In genomic region chr7:118855171-118855876, GRCm38 (mm10) we compare ENCODE assay signal across 8 mouse cellular contexts. TPM values are rescaled to one million over a fixed set of nuclear protein-coding genes. Genes with fewer than 3 reads are reported as not detected.
A peak's percentile ranks its signal among the peaks of the same experiment; 100 is the strongest.
DNase-seq lines count a peak whose midpoint lies in the region; ATAC-seq and TF ChIP-seq lines count a peak whose summit lies in the region.

Gene Iqck, plus strand, starts transcription at chr7:118855752.

- peaks cover 5 to 43% of the 10 kb centered on the region in 2 experiments; a peak in 3 of 4 replicates for H3K36me3 ChIP-seq in MEL (ENCODE audit: control insufficient read depth in 1 of 2, insufficient read depth in 2 of 2, low read length in 2 of 2)
- H3K36me3 ChIP-seq in hindbrain, embryonic 10.5 days, result peaks cover 59% of the 10 kb centered on the region
- H3K36me3 ChIP-seq in lung, postnatal 0 days (ENCODE audit: insufficient read depth, low read length), result no peaks in the 10 kb centered on the region

- peak; percentile 98 for ATAC-seq in lung, postnatal 0 days

- under 1% methylated on average over 57 of the region's 57 CpGs for WGBS in cerebellum, adult 2 months
- WGBS in hindbrain, embryonic 10.5 days, result under 1% methylated on average over 57 of the region's 57 CpGs
- WGBS in lung, postnatal 0 days, result 0% methylated on average over 56 of the region's 57 CpGs

- no peaks in the 10 kb centered on the region for H3K9me3 ChIP-seq in MEL (replicated peaks; ENCODE audit: insufficient read depth, low read length)
- H3K9me3 ChIP-seq in hindbrain, embryonic 10.5 days, result no peaks in the 10 kb centered on the region
- no peaks in the 10 kb centered on the region for H3K9me3 ChIP-seq in lung, postnatal 0 days (ENCODE audit: low read length)

- no peak; a peak in 1 of 4 replicates for TF ChIP-seq EP300 in MEL (IDR thresholded peaks at IDR 0.05; ENCODE audit: low read depth in 1 of 2, low read length in 2 of 2)
- TF ChIP-seq EP300 in lung, postnatal 0 days (IDR thresholded peaks at IDR 0.05), result no peak

- peaks cover 5 to 40% of the 10 kb centered on the region in 2 experiments for H3K4me1 ChIP-seq in MEL (ENCODE audit: control insufficient read depth in 1 of 2, insufficient read depth in 2 of 2, low read length in 2 of 2)
- peaks cover 12% of the 10 kb centered on the region for H3K4me1 ChIP-seq in cerebellum, adult 2 months (ENCODE audit: control insufficient read depth, insufficient read depth, low read length)
- H3K4me1 ChIP-seq in hindbrain, embryonic 10.5 days (replicated peaks), result peaks cover 21% of the 10 kb centered on the region
- peaks cover 8% of the 10 kb centered on the region; the same call in 1 of the 2 replicates for H3K4me1 ChIP-seq in lung, postnatal 0 days (ENCODE audit: insufficient read depth, low read depth, low read length)

- peaks cover 44% of the 10 kb centered on the region for H3K79me2 ChIP-seq in MEL (ENCODE audit: control insufficient read depth, insufficient read depth, low read length, poor library complexity)

- no peaks in the 10 kb centered on the region for H3K27me3 ChIP-seq in MEL (ENCODE audit: control insufficient read depth in 1 of 2, insufficient read depth in 2 of 2, low read length in 2 of 2)
- no peaks in the 10 kb centered on the region for H3K27me3 ChIP-seq in cerebellum, adult 2 months (ENCODE audit: control insufficient read depth, insufficient read depth, low read length)
- H3K27me3 ChIP-seq in hindbrain, embryonic 10.5 days (ENCODE audit: insufficient read depth, poor library complexity, severe bottlenecking), result no peaks in the 10 kb centered on the region
- no peaks in the 10 kb centered on the region for H3K27me3 ChIP-seq in lung, postnatal 0 days (replicated peaks; ENCODE audit: insufficient read depth, low read length)

- H3K9ac ChIP-seq in MEL (ENCODE audit: control insufficient read depth, low read depth, low read length, poor library complexity, severe bottlenecking), result peak within 1 kb of the TSS; percentile 85
- H3K9ac ChIP-seq in lung, postnatal 0 days (replicated peaks; ENCODE audit: low read depth), result peak within 1 kb of the TSS; percentile 37

- peak; percentile 94 for DNase-seq in MEL (ENCODE audit: low read depth, low spot score)
- peak; percentile 91 to 92 for DNase-seq in cerebellum, adult 2 months
- DNase-seq in forelimb bud, embryonic 11.5 days (ENCODE audit: low read depth, low spot score), result peak; percentile 90
- peak; percentile 93 for DNase-seq in hindbrain, embryonic 10.5 days (ENCODE audit: low spot score)
- peak; percentile 92 for DNase-seq in layer of hippocampus, adult 9-11 months
- peak; percentile 96 for DNase-seq in lung, postnatal 0 days (ENCODE audit: low spot score)
- peak; percentile 89 for DNase-seq in ovary, postnatal 14 days (ENCODE audit: low spot score)
- peak; percentile 92 for DNase-seq in thymus, postnatal 14 days

- H3K4me2 ChIP-seq in lung, postnatal 0 days (replicated peaks; ENCODE audit: low read depth, low read length), result peak within 1 kb of the TSS; percentile 90

- TF ChIP-seq RAD21 in MEL (IDR thresholded peaks at IDR 0.05; ENCODE audit: low read depth, low read length), result no peak

- peak; percentile 85 to 90 for TF ChIP-seq POLR2A in MEL (IDR thresholded peaks at IDR 0.05; ENCODE audit: control insufficient read depth in 1 of 2, insufficient read depth in 1 of 2, low read depth in 1 of 2, low read length in 2 of 2, poor library complexity in 1 of 2)
- peak; percentile 79 for TF ChIP-seq POLR2A in cerebellum, adult 2 months (IDR thresholded peaks at IDR 0.05; ENCODE audit: borderline replicate concordance, insufficient read depth, low read length)

- peak within 1 kb of the TSS; percentile 60 for H3K27ac ChIP-seq in MEL (ENCODE audit: control insufficient read depth, low read depth, low read length)
- H3K27ac ChIP-seq in cerebellum, adult 2 months (ENCODE audit: insufficient read depth, low read length), result peak within 1 kb of the TSS; percentile 17
- peak within 1 kb of the TSS; percentile 91 for H3K27ac ChIP-seq in hindbrain, embryonic 10.5 days
- H3K27ac ChIP-seq in lung, postnatal 0 days (ENCODE audit: low read length), result peak within 1 kb of the TSS; percentile 68

- H3K4me3 ChIP-seq in MEL (ENCODE audit: control insufficient read depth in 1 of 2, insufficient read depth in 1 of 2, low read depth in 2 of 2, low read length in 2 of 2), result peak within 1 kb of the TSS; percentile 62 to 92
- peak within 1 kb of the TSS; percentile 79 for H3K4me3 ChIP-seq in cerebellum, adult 2 months (replicated peaks; ENCODE audit: insufficient read depth, low read depth, low read length)
- H3K4me3 ChIP-seq in hindbrain, embryonic 10.5 days, result peak within 1 kb of the TSS; percentile 85
- peak within 1 kb of the TSS; percentile 78 for H3K4me3 ChIP-seq in lung, postnatal 0 days (ENCODE audit: low read depth, low read length)

- no peak for TF ChIP-seq CTCF in MEL (IDR thresholded peaks at IDR 0.05 in 2 of 3, conservative IDR thresholded peaks at IDR 0.05 in 1 of 3; ENCODE audit: control insufficient read depth in 1 of 3, insufficient read depth in 1 of 3, low read depth in 2 of 3, low read length in 3 of 3, poor library complexity in 1 of 3, severe bottlenecking in 1 of 3)
- TF ChIP-seq CTCF in cerebellum, adult 2 months (IDR thresholded peaks at IDR 0.05; ENCODE audit: borderline replicate concordance, insufficient read depth, low read depth, low read length), result no peak
- no peak for TF ChIP-seq CTCF in lung, postnatal 0 days (IDR thresholded peaks at IDR 0.05)

TF ChIP-seq in MEL, 35 proteins besides CTCF, POLR2A, EP300 and RAD21:
- no peak for TF ChIP-seq ZC3H11A (IDR thresholded peaks at IDR 0.05; ENCODE audit: low read depth, low read length)
- peak; percentile 75 for TF ChIP-seq KAT2A (conservative IDR thresholded peaks at IDR 0.05; ENCODE audit: low read depth, low read length)
- TF ChIP-seq MAZ (IDR thresholded peaks at IDR 0.05; ENCODE audit: low read depth, low read length), result peak; percentile 78; the same call in 1 of the 2 replicates
- peak; percentile 93 for TF ChIP-seq HCFC1 (IDR thresholded peaks at IDR 0.05; ENCODE audit: low read depth, low read length)
- TF ChIP-seq SMC3 (IDR thresholded peaks at IDR 0.05; ENCODE audit: low read depth, low read length), result no peak
- TF ChIP-seq MXI1 (IDR thresholded peaks at IDR 0.05; ENCODE audit: low read depth, low read length), result peak; percentile 99
- TF ChIP-seq TBP (IDR thresholded peaks at IDR 0.05; ENCODE audit: low read depth, low read length), result no peak; the same call in 1 of the 2 replicates
- TF ChIP-seq ZKSCAN1 (IDR thresholded peaks at IDR 0.05; ENCODE audit: low read depth, low read length), result no peak
- TF ChIP-seq JUND (IDR thresholded peaks at IDR 0.05; ENCODE audit: low read depth, low read length), result no peak
- TF ChIP-seq NRF1 (IDR thresholded peaks at IDR 0.05; ENCODE audit: insufficient read depth, low read depth, low read length, poor library complexity, severe bottlenecking), result peak; percentile 66
- TF ChIP-seq USF2 (IDR thresholded peaks at IDR 0.05; ENCODE audit: borderline replicate concordance in 1 of 2, insufficient read depth in 1 of 2, low read depth in 1 of 2, low read length in 2 of 2), result no peak
- TF ChIP-seq MEF2A (IDR thresholded peaks at IDR 0.05; ENCODE audit: extremely low read depth, insufficient replicate concordance, low read depth, low read length, poor library complexity, severe bottlenecking), result no peak
- TF ChIP-seq SIN3A (IDR thresholded peaks at IDR 0.05; ENCODE audit: low read length), result peak; percentile 99
- no peak for TF ChIP-seq CHD1 (IDR thresholded peaks at IDR 0.05; ENCODE audit: low read depth, low read length)
- TF ChIP-seq ZMIZ1 (IDR thresholded peaks at IDR 0.05; ENCODE audit: low read depth, low read length), result peak; percentile 79; the same call in 1 of the 2 replicates
- TF ChIP-seq ETS1 (IDR thresholded peaks at IDR 0.05; ENCODE audit: low read depth, low read length), result no peak
- TF ChIP-seq MAX (IDR thresholded peaks at IDR 0.05; ENCODE audit: low read length), result peak; percentile 77
- peak; percentile 33; the same call in 1 of the 2 replicates for TF ChIP-seq USF1 (IDR thresholded peaks at IDR 0.05; ENCODE audit: low read depth, low read length)
- TF ChIP-seq TCF12 (IDR thresholded peaks at IDR 0.05; ENCODE audit: low read depth, low read length), result peak; percentile 39; the same call in 1 of the 2 replicates
- no peak for TF ChIP-seq TAL1 (IDR thresholded peaks at IDR 0.05; ENCODE audit: low read length)
- no peak for TF ChIP-seq MYB (IDR thresholded peaks at IDR 0.05; ENCODE audit: low read depth, low read length)
- TF ChIP-seq UBTF (IDR thresholded peaks at IDR 0.05; ENCODE audit: borderline replicate concordance, insufficient read depth, low read depth, low read length), result no peak
- TF ChIP-seq NELFE (IDR thresholded peaks at IDR 0.05; ENCODE audit: low read depth, low read length), result peak; percentile 93
- TF ChIP-seq GATA1 (IDR thresholded peaks at IDR 0.05; ENCODE audit: low read depth, low read length), result no peak
- TF ChIP-seq CHD2 (IDR thresholded peaks at IDR 0.05; ENCODE audit: low read length), result peak; percentile 57; the same call in 1 of the 2 replicates
- peak; percentile 92 for TF ChIP-seq POLR2AphosphoS2 (IDR thresholded peaks at IDR 0.05; ENCODE audit: low read length)
- TF ChIP-seq E2F4 (IDR thresholded peaks at IDR 0.05; ENCODE audit: borderline replicate concordance, low read depth, low read length), result no peak
- TF ChIP-seq GABPA (IDR thresholded peaks at IDR 0.05; ENCODE audit: low read depth, low read length), result no peak
- no peak for TF ChIP-seq BHLHE40 (IDR thresholded peaks at IDR 0.05; ENCODE audit: borderline replicate concordance, low read depth, low read length)
- no peak for TF ChIP-seq POLR2AphosphoS5 (IDR thresholded peaks at IDR 0.05; ENCODE audit: borderline replicate concordance, low read depth, low read length)
- peak; percentile 87 for TF ChIP-seq ELF1 (IDR thresholded peaks at IDR 0.05; ENCODE audit: low read depth, low read length)
- TF ChIP-seq MYC (IDR thresholded peaks at IDR 0.05; ENCODE audit: low read depth, low read length), result peak; percentile 89

RNA-seq across cellular contexts. Expression of gene Iqck, which starts in this region (rescaled TPM):
- total RNA-seq in MEL (2012; rRNA removed), result 0.20 and 0.39 TPM in 2 replicates
- under 1 TPM in 1 of 2 experiments, not detected in 1; 0.40 TPM for polyA plus RNA-seq in MEL (2012; ENCODE audit: insufficient read depth in 1 of 2, insufficient read length in 2 of 2, low read depth in 1 of 2, low replicate concordance in 2 of 2, missing spikeins in 1 of 2)
- polyA plus RNA-seq in cerebellum, adult 2 months (2012; rRNA removed), result 5.9 and 7.4 TPM in 2 replicates
- 6.7 and 9.6 TPM in 2 replicates for polyA plus RNA-seq in hindbrain, embryonic 10.5 days (2016; fragmentation: Nextera tagmentation; extraction: Ambion mirVana)
- polyA plus RNA-seq in lung, postnatal 0 days (2015; fragmentation: Nextera tagmentation; extraction: Ambion mirVana), result 3.5 and 4.9 TPM in 2 replicates

Comparison
In these comparisons a context has a peak if more than half of its experiments do, and no peak if none do; other contexts are left out.
1. Peak in every context shown above with its lines: DNase-seq, ATAC-seq, H3K4me3 ChIP-seq and H3K27ac ChIP-seq.
2. Peak in DNase-seq, H3K4me3 ChIP-seq, H3K27ac ChIP-seq and H3K9ac ChIP-seq in MEL; RNA of the gene not detected or under 1 TPM.
3. H3K27ac ChIP-seq: peak in every context shown above with its lines; median percentile 91 in hindbrain, embryonic 10.5 days; 68 in lung, postnatal 0 days; 60 in MEL; 17 in cerebellum, adult 2 months.